Mouse (Mus musculus) CH12.LX (cell line): ENCODE results near the gene Lrch1. TPM values are rescaled to one million over a fixed set of nuclear protein-coding genes. Genes with fewer than 3 reads are reported as not detected.
A peak's percentile ranks its signal among the peaks of the same experiment; 100 is the strongest.

Experiments used
- DNase-seq: peaks from one replicate; pipeline ENCODE4 v3.0.0-alpha.2; 2013; ENCODE audit errors: extremely low read depth
- H3K27ac ChIP-seq: 2 replicates; pipeline ENCODE4 v1.5.1; 2012; ENCODE audit warnings: low read depth, mild to moderate bottlenecking, control low read depth, moderate library complexity; ENCODE audit not compliant: insufficient read depth
- H3K27me3 ChIP-seq: replicated peaks from 2 replicates; pipeline ENCODE3; 2012; ENCODE audit warnings: inconsistent platforms
- H3K36me3 ChIP-seq, 2 experiments: replicated peaks in 1 of 2; 2 replicates each; pipeline versions ENCODE3 to v1.6.1; 2012; ENCODE audit warnings: inconsistent platforms in 1 of 2, low read length in 1 of 2, mild to moderate bottlenecking in 1 of 2, mixed read lengths in 1 of 2, moderate library complexity in 1 of 2; ENCODE audit not compliant: control insufficient read depth in 1 of 2, insufficient read depth in 1 of 2
- H3K4me1 ChIP-seq, 2 experiments: 2 replicates each; pipeline ENCODE4 v1.6.1; 2012; ENCODE audit warnings: inconsistent platforms in 1 of 2, moderate library complexity in 1 of 2; ENCODE audit not compliant: insufficient read depth in 2 of 2, control insufficient read depth in 1 of 2
- H3K4me2 ChIP-seq: 2 replicates; pipeline ENCODE4 v1.6.1; 2012; ENCODE audit warnings: low read depth, mild to moderate bottlenecking, control low read depth; ENCODE audit not compliant: poor library complexity, insufficient read depth, severe bottlenecking
- H3K4me3 ChIP-seq, 3 experiments: fragments of 150-350 bp in 1 of 3; sonication (generic) in 1 of 3; replicated peaks in 1 of 3; 2 replicates each; pipeline versions ENCODE3 to v1.5.1; 2011 to 2012; ENCODE audit warnings: low read depth in 2 of 3, low read length in 2 of 3, mild to moderate bottlenecking in 2 of 3, moderate library complexity in 2 of 3, control low read depth in 1 of 3, improper control_type of control experiment in 1 of 3, inconsistent platforms in 1 of 3, mixed read lengths in 1 of 3; ENCODE audit not compliant: poor library complexity in 1 of 3
- H3K79me2 ChIP-seq: replicated peaks from 2 replicates; pipeline ENCODE4 v1.6.1; 2012; ENCODE audit warnings: mild to moderate bottlenecking, moderate library complexity; ENCODE audit not compliant: control insufficient read depth, poor library complexity, insufficient read depth, severe bottlenecking; ENCODE audit errors: extremely low read depth
- H3K9ac ChIP-seq: 2 replicates; pipeline ENCODE4 v1.6.1; 2012; ENCODE audit warnings: low read depth, mild to moderate bottlenecking, control low read depth, moderate library complexity; ENCODE audit not compliant: insufficient read depth
- H3K9me3 ChIP-seq: replicated peaks from 2 replicates; pipeline ENCODE3; 2012; ENCODE audit warnings: low read length, inconsistent platforms, mixed read lengths
- BHLHE40 ChIP-seq: IDR thresholded peaks from 2 replicates; pipeline ENCODE4 v1.6.1; 2011; ENCODE audit warnings: mild to moderate bottlenecking, low read depth, low read length, improper control_type of control experiment
- CHD1 ChIP-seq: IDR thresholded peaks from 2 replicates; pipeline ENCODE4 v1.6.1; 2012; ENCODE audit warnings: low read depth, low read length, improper control_type of control experiment, inconsistent platforms
- CHD2 ChIP-seq: IDR thresholded peaks from 2 replicates; pipeline ENCODE4 v1.6.1; 2011; ENCODE audit warnings: low read length, improper control_type of control experiment
- CTCF ChIP-seq, 2 experiments: IDR thresholded peaks in 1 of 2; conservative IDR thresholded peaks in 1 of 2; 2 replicates each; pipeline ENCODE4 v1.5.1; 2011 to 2012; ENCODE audit warnings: low read depth in 2 of 2, low read length in 2 of 2, improper control_type of control experiment in 1 of 2, inconsistent platforms in 1 of 2, mild to moderate bottlenecking in 1 of 2, moderate library complexity in 1 of 2
- E2F4 ChIP-seq: IDR thresholded peaks from 2 replicates; pipeline ENCODE4 v1.6.1; 2011; ENCODE audit warnings: low read depth, low read length, improper control_type of control experiment; ENCODE audit not compliant: insufficient replicate concordance
- ELF1 ChIP-seq: IDR thresholded peaks from 2 replicates; pipeline ENCODE4 v1.6.1; 2014; ENCODE audit warnings: low read depth, mild to moderate bottlenecking, inconsistent platforms, low read length, improper control_type of control experiment
- IRF4 ChIP-seq: IDR thresholded peaks from 2 replicates; pipeline ENCODE4 v1.6.1; 2014; ENCODE audit warnings: low read depth, mild to moderate bottlenecking, inconsistent platforms, low read length, improper control_type of control experiment
- KAT2A ChIP-seq: IDR thresholded peaks from 2 replicates; pipeline ENCODE4 v1.6.1; 2012; ENCODE audit warnings: low read length, improper control_type of control experiment, inconsistent platforms; ENCODE audit not compliant: insufficient replicate concordance
- MAFK ChIP-seq: IDR thresholded peaks from 2 replicates; pipeline ENCODE4 v1.6.1; 2011; ENCODE audit warnings: low read length, improper control_type of control experiment; ENCODE audit not compliant: insufficient replicate concordance
- MAZ ChIP-seq: IDR thresholded peaks from 2 replicates; pipeline ENCODE4 v1.6.1; 2012; ENCODE audit warnings: low read depth, mild to moderate bottlenecking, inconsistent platforms, low read length, improper control_type of control experiment, moderate library complexity
- MEF2A ChIP-seq: IDR thresholded peaks from 2 replicates; pipeline ENCODE4 v1.6.1; 2014; ENCODE audit warnings: low read depth, mild to moderate bottlenecking, inconsistent platforms, low read length, improper control_type of control experiment, borderline replicate concordance
- MXI1 ChIP-seq: IDR thresholded peaks from 2 replicates; pipeline ENCODE4 v1.6.1; 2011; ENCODE audit warnings: mild to moderate bottlenecking, low read depth, low read length, improper control_type of control experiment
- MYC ChIP-seq: IDR thresholded peaks from 2 replicates; pipeline ENCODE4 v1.6.1; 2011; ENCODE audit warnings: low read depth, mild to moderate bottlenecking, improper control_type of control experiment, low read length
- NELFE ChIP-seq: IDR thresholded peaks from 2 replicates; pipeline ENCODE4 v1.6.1; 2011; ENCODE audit warnings: low read depth, low read length, improper control_type of control experiment
- PAX5 ChIP-seq: IDR thresholded peaks from 2 replicates; pipeline ENCODE4 v1.6.1; 2012; ENCODE audit warnings: low read length, inconsistent platforms, mixed read lengths
- POLR2A ChIP-seq: IDR thresholded peaks from 2 replicates; pipeline ENCODE4 v1.6.1; 2011; ENCODE audit warnings: low read depth, mild to moderate bottlenecking, improper control_type of control experiment, low read length
- POLR2AphosphoS2 ChIP-seq: IDR thresholded peaks from 2 replicates; pipeline ENCODE4 v1.6.1; 2011; ENCODE audit warnings: low read depth, low read length, improper control_type of control experiment
- SIN3A ChIP-seq: IDR thresholded peaks from 2 replicates; pipeline ENCODE4 v1.6.1; 2012; ENCODE audit warnings: low read length, improper control_type of control experiment, inconsistent platforms
- TBP ChIP-seq: conservative IDR thresholded peaks from 2 replicates; pipeline ENCODE4 v1.6.1; 2011; ENCODE audit warnings: low read depth, low read length, improper control_type of control experiment
- USF1 ChIP-seq: IDR thresholded peaks from 2 replicates; pipeline ENCODE4 v1.6.1; 2014; ENCODE audit warnings: low read depth, mild to moderate bottlenecking, inconsistent platforms, low read length, improper control_type of control experiment
- USF2 ChIP-seq: conservative IDR thresholded peaks from 2 replicates; pipeline ENCODE4 v1.6.1; 2011; ENCODE audit warnings: low read depth, low read length, improper control_type of control experiment
- ZC3H11A ChIP-seq: IDR thresholded peaks from 2 replicates; pipeline ENCODE4 v1.6.1; 2012; ENCODE audit warnings: low read depth, mild to moderate bottlenecking, inconsistent platforms, low read length, improper control_type of control experiment
- ZKSCAN1 ChIP-seq: IDR thresholded peaks from 2 replicates; pipeline ENCODE4 v1.6.1; 2012; ENCODE audit warnings: low read depth, inconsistent platforms, low read length, improper control_type of control experiment, borderline replicate concordance
- ZMIZ1 ChIP-seq: IDR thresholded peaks from 2 replicates; pipeline ENCODE4 v1.6.1; 2012; ENCODE audit warnings: low read depth, mild to moderate bottlenecking, inconsistent platforms, low read length, improper control_type of control experiment
- ZNF384 ChIP-seq: IDR thresholded peaks from 2 replicates; pipeline ENCODE4 v1.6.1; 2012; ENCODE audit warnings: low read depth, low read length, improper control_type of control experiment, inconsistent platforms
- dilution Hi-C: fragments of 300-500 bp; cut with MboI; formaldehyde crosslinking; loops from 2 replicates; pipeline ENCODE4 v1.14.3; 2020; ENCODE audit warnings: low sequenced_read_pairs; ENCODE audit not compliant: extremely low pct_unique_long_range_greater_than_20kb, extremely low pct_ligation_motif_present
- in situ Hi-C: fragments of 300-500 bp; cut with MboI; formaldehyde crosslinking; loops from 3 replicates; pipeline ENCODE4 v1.14.3; 2019; ENCODE audit warnings: low sequenced_read_pairs, low pct_ligation_motif_present, low pct_unique_long_range_greater_than_20kb, mixed read lengths
- polyA plus RNA-seq: library from polyadenylated mRNA; unstranded; fragments of >175 nt; gene quantifications from 2 replicates; pipeline ENCODE4 v1.2.1, GENCODE M21; 2012; ENCODE audit warnings: low read depth; ENCODE audit not compliant: insufficient read length
- total RNA-seq, 2 experiments: library from RNA; depleted of rRNA; stranded (reverse); fragments of 300-350 nt in 1 of 2; fragments of >200 nt in 1 of 2; gene quantifications; 2 replicates each; pipeline ENCODE4 v1.2.3; 2012 to 2014

Gene Lrch1
- total and polyA plus RNA-seq, 3 experiments = 10.3 to 23.3 (median 12.8) TPM

DNA sequence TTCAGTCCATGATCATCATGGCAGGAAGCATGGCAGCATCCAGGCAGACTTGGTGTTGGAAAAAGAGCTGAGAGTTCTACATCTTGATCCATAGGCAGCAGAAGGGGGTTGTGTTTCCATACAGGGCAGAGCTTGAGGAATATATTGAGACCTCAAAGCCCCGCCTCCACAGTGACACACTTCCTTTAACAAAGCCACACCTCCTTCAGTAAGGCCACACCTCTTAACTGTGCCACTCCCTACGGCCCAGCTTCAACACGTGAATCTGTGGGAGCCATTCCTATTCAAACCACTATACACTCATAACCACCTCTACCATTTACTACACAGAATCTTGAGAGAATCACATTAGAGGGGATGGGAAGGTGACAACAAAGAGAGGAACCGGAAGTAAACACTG, 6.9 kb downstream of the Lrch1 start:
- no peak overlapping the region for H3K27ac ChIP-seq
- in situ Hi-C loops = no loop called here
- H3K27me3 ChIP-seq = no peaks in the 10 kb centered on the region
- H3K9ac ChIP-seq = no peak overlapping the region
- H3K9me3 ChIP-seq = peaks cover 2% of the 10 kb centered on the region
- dilution Hi-C loops = no loop called here
- no peak for TF ChIP-seq IRF4
- TF ChIP-seq ZMIZ1 = no peak
- TF ChIP-seq E2F4 = no peak
- no peak for TF ChIP-seq ZKSCAN1
- no peak for TF ChIP-seq MAZ
- TF ChIP-seq POLR2AphosphoS2 = no peak
- no peak for TF ChIP-seq MXI1
- TF ChIP-seq CHD2 = no peak
- TF ChIP-seq, all 38 proteins: peak for 0
- Histone ChIP-seq H3K79me2 (peaks cover 64% of the 10 kb centered on the region), H3K4me3 (no peak overlapping the region), H3K4me1 (peaks cover 27 to 90% of the 10 kb centered on the region in 2 experiments), H3K4me2 (no peak overlapping the region), H3K36me3 (peaks cover 0 to 26% of the 10 kb centered on the region in 2 experiments)
- peak; percentile 53 for DNase-seq

DNA sequence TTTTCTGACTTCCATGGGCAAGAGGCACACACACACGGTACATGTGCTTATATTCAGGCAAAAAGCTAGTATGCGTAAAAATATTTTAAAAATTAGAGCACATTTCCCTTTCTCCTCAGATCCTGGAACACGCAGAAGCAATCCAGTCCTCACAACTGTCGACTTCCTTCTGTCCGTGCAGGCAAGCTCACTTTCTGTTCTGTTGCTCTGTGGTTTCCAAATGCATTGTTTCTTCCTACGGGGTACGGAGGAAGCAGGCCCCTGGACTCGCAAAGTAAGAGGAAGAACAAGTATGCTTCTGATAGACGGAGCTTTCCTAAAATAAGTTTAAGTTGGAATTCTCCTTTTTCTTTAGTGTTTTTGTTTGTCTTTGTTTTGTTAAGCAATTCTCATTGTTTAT, 8.3 kb downstream of the Lrch1 start:
- Histone ChIP-seq H3K27me3 (no peaks in the 10 kb centered on the region), H3K4me3 (no peak overlapping the region)
- in situ Hi-C loops = no loop called here

DNA sequence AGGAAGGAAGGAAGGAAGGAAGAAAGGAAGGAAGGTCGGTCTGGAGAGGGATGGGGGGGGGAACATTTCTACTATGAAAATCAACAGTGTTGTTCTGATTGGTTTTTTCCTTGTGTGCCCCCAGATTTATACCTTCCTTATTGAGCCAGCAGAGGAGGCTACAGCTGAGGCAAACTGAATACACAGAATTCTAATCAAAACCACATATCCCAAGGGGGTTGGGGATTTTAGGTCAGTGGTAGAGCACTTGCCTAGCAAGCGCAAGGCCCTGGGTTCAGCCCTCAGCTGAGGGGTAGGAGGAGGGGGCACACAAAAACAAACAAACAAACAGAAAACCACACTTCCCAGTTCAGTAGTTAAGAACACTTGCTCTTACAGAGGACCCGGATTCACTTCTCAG, 8.8 kb downstream of the Lrch1 start:
- Histone ChIP-seq H3K4me2 (peak overlapping the region; percentile 95), H3K4me3 (no peak overlapping the region)
- in situ Hi-C loops = no loop called here
- no peak for TF ChIP-seq MEF2A
- no peak for TF ChIP-seq CHD1
- no peak for TF ChIP-seq KAT2A
- TF ChIP-seq ZNF384 = no peak
- TF ChIP-seq MYC = no peak
- TF ChIP-seq POLR2A = no peak
- TF ChIP-seq MAFK = no peak
- TF ChIP-seq NELFE = no peak
- no peak for TF ChIP-seq MXI1
- no peak for TF ChIP-seq USF1
- TF ChIP-seq BHLHE40 = no peak
- TF ChIP-seq ELF1 = no peak
- no peak for TF ChIP-seq ZMIZ1
- TF ChIP-seq MAZ = 0 out of 2 replicates have a peak, but pooled peaks have one; percentile 13
- TF ChIP-seq TBP = no peak
- TF ChIP-seq USF2 = no peak
- TF ChIP-seq ZC3H11A = no peak
- no peak for TF ChIP-seq SIN3A
- peak in 1 of 2 experiments; percentile 46; a peak in 2 of 4 replicates for TF ChIP-seq CTCF (conservative IDR thresholded peaks at IDR 0.05 in 1 of 2, IDR thresholded peaks at IDR 0.05 in 1 of 2; ENCODE audit: low read depth in 2 of 2, low read length in 2 of 2)
- no peak for TF ChIP-seq PAX5

More for the DNA sequence above, 8.3 kb downstream of the Lrch1 start:
- Histone ChIP-seq H3K79me2 (peaks cover 54% of the 10 kb centered on the region), H3K4me1 (peaks cover 27 to 91% of the 10 kb centered on the region in 2 experiments), H3K9me3 (peaks cover 2% of the 10 kb centered on the region), H3K27ac (peak overlapping the region; percentile 28; the same call in 1 of the 2 replicates), H3K4me2 (peak overlapping the region; percentile 95), H3K9ac (peak overlapping the region; percentile 42; the same call in 1 of the 2 replicates), H3K36me3 (peaks cover 0 to 26% of the 10 kb centered on the region in 2 experiments)
- DNase-seq = no peak
- TF ChIP-seq ZNF384 (no peak), USF2 (no peak), ELF1 (no peak), ZC3H11A (no peak), NELFE (no peak)
- dilution Hi-C loops = no loop called here

More for the DNA sequence above, 8.8 kb downstream of the Lrch1 start:
- H3K9me3 ChIP-seq = peaks cover 2% of the 10 kb centered on the region
- peak overlapping the region; percentile 42; the same call in 1 of the 2 replicates for H3K9ac ChIP-seq
- peaks cover 0 to 27% of the 10 kb centered on the region in 2 experiments for H3K36me3 ChIP-seq
- peaks cover 49% of the 10 kb centered on the region for H3K79me2 ChIP-seq
- no peaks in the 10 kb centered on the region for H3K27me3 ChIP-seq
- dilution Hi-C loops = no loop called here
- peak; percentile 80 for DNase-seq
- H3K4me1 ChIP-seq = peaks cover 27 to 91% of the 10 kb centered on the region in 2 experiments
- peak overlapping the region; percentile 28; the same call in 1 of the 2 replicates for H3K27ac ChIP-seq
